Mouse (Mus musculus) limb, embryonic 14.5 days (tissue): Measurements from ENCODE around the gene Qrich2. TPM values are rescaled to one million over a fixed set of nuclear protein-coding genes. Genes with fewer than 3 reads are reported as not detected.

ENCODE experiments used
- ATAC-seq: fragments of 200-750 bp; cut with Nextera tagmentation; 2 replicates; pipeline ENCODE4 v1.8.0; 2017; ENCODE audit warnings: low read depth, moderate number of reproducible peaks, moderate TSS enrichment; ENCODE audit not compliant: low FRiP score
- DNase-seq: peaks from one replicate; pipeline ENCODE4 v3.0.0-alpha.2; 2015; ENCODE audit warnings: low spot score
- H3K27ac ChIP-seq: fragments of 300-500 bp; sonication (generic); replicated peaks from 2 replicates; pipeline ENCODE4 v1.5.1; 2014; ENCODE audit warnings: low read depth, mild to moderate bottlenecking, low read length, moderate library complexity, mixed read lengths
- H3K27me3 ChIP-seq: fragments of 300-500 bp; sonication (generic); 2 replicates; pipeline ENCODE4 v1.6.1; 2014; ENCODE audit warnings: low read length, mixed read lengths; ENCODE audit not compliant: control insufficient read depth, insufficient read depth
- H3K36me3 ChIP-seq: fragments of 300-500 bp; sonication (generic); 2 replicates; pipeline ENCODE4 v1.6.1; 2014; ENCODE audit warnings: mild to moderate bottlenecking, low read length, moderate library complexity, mixed read lengths; ENCODE audit not compliant: control insufficient read depth, insufficient read depth
- H3K4me1 ChIP-seq: fragments of 300-500 bp; sonication (generic); 2 replicates; pipeline ENCODE4 v1.6.1; 2014; ENCODE audit warnings: antibody characterized with exemption, low read length, mixed read lengths; ENCODE audit not compliant: control insufficient read depth, insufficient read depth
- H3K4me2 ChIP-seq: fragments of 300-500 bp; sonication (generic); replicated peaks from 2 replicates; pipeline ENCODE4 v1.6.1; 2014; ENCODE audit warnings: low read depth, mild to moderate bottlenecking, low read length, moderate library complexity; ENCODE audit not compliant: severe bottlenecking
- H3K4me3 ChIP-seq: fragments of 300-500 bp; sonication (generic); replicated peaks from 2 replicates; pipeline ENCODE4 v1.5.1; 2014; ENCODE audit warnings: low read length
- H3K9ac ChIP-seq: fragments of 300-500 bp; sonication (generic); 2 replicates; pipeline ENCODE4 v1.6.1; 2014; ENCODE audit warnings: mild to moderate bottlenecking, low read depth, low read length, moderate library complexity; ENCODE audit not compliant: severe bottlenecking
- H3K9me3 ChIP-seq: fragments of 300-500 bp; sonication (generic); 2 replicates; pipeline ENCODE4 v1.6.1; 2016; ENCODE audit warnings: low read length; ENCODE audit not compliant: control insufficient read depth
- POLR2A ChIP-seq: fragments of 200-500 bp; IDR thresholded peaks from 2 replicates; pipeline ENCODE4 v1.8.0; 2012; ENCODE audit warnings: inconsistent platforms, mild to moderate bottlenecking, moderate library complexity, borderline replicate concordance; ENCODE audit not compliant: insufficient read depth, insufficient read length; ENCODE audit errors: extremely low read depth
- WGBS: fragments of 180-500 bp; shearing (Covaris S2); extraction: QIAGEN DNeasy Blood & Tissue Kit; methylation state at CpG from one replicate; pipeline ENCODE4 v1.1.7; 2014; 5-methylcytosine and 5-hydroxymethylcytosine counted together
- polyA plus RNA-seq, 2 experiments: library from polyadenylated mRNA; depleted of rRNA in 1 of 2; stranded (reverse) in 1 of 2; unstranded in 1 of 2; fragments of >200 nt; fragmentation: Nextera tagmentation in 1 of 2; extraction: Ambion mirVana in 1 of 2; gene quantifications; 2 replicates each; pipeline versions ENCODE4 v1.2.1 to v1.2.3; 2012 to 2014

Qrich2 gene
- polyA plus RNA-seq (2012; rRNA removed) (0.09 and 0.33 TPM in 2 replicates), polyA plus RNA-seq (2014; fragmentation: Nextera tagmentation; extraction: Ambion mirVana) (0.17 and 0.36 TPM in 2 replicates)

GRCm38 (mm10) chr11:116466141-116466540 lies at the start of gene Qrich2:
Qrich2 (minus strand) TSS chr11:116466241.
- no peak for DNase-seq
- WGBS: 67% methylated on average over 20 of the region's 20 CpGs
- Histone ChIP-seq H3K4me3 (no peak within 1 kb of the TSS), H3K9me3 (no peaks in the 10 kb centered on the region), H3K4me2 (no peak within 1 kb of the TSS), H3K27ac (no peak within 1 kb of the TSS), H3K36me3 (peaks cover 15% of the 10 kb centered on the region), H3K27me3 (no peaks in the 10 kb centered on the region), H3K4me1 (peaks cover 3% of the 10 kb centered on the region; the same call in 1 of the 2 replicates), H3K9ac (no peak within 1 kb of the TSS)
- no peak for TF ChIP-seq POLR2A
- ATAC-seq: no peak

GRCm38 (mm10) chr11:116515330-116516020 lies 49.4 kb upstream of the Qrich2 start:
- no peak for TF ChIP-seq POLR2A
- WGBS: 12% methylated on average over 24 of the region's 24 CpGs
- Histone ChIP-seq H3K4me2 (no peak overlapping the region; the same call in 1 of the 2 replicates), H3K9ac (no peak overlapping the region), H3K36me3 (no peaks in the 10 kb centered on the region), H3K4me1 (no peaks in the 10 kb centered on the region; the same call in 1 of the 2 replicates), H3K4me3 (no peak overlapping the region), H3K9me3 (no peaks in the 10 kb centered on the region), H3K27me3 (no peaks in the 10 kb centered on the region), H3K27ac (no peak overlapping the region)
- DNase-seq: no peak
- no peak for ATAC-seq

DNA sequence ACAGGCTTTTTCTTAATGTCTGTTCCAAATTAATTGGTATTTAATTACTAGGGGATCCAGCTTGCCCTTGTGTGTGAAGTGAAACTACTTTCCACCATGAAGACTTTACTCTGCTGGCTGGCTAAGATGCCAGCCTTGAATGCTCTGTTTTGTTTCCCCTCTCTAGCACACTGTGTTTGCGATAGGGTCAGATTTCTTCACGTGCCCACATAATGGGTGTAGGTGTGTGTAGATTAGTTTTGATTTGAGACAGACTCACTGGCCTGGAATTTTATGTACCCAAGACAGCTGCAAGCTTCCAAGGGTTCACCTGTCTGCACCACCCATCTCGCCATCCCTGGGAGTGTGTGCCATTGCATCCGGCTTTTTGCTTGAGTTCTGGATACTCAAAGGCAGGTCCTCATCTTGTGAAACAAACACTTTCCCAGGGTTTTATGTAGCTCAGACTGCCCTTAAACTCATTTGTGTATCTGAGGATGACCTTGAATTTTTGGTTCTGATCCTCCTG lies 47.5 kb upstream of the Qrich2 start:
- H3K36me3 ChIP-seq: no peaks in the 10 kb centered on the region
- no peak overlapping the region for H3K27ac ChIP-seq
- WGBS: 75% methylated on average over 4 of the region's 4 CpGs
- H3K4me2 ChIP-seq: no peak overlapping the region
- H3K9ac ChIP-seq: no peak overlapping the region
- no peaks in the 10 kb centered on the region for H3K9me3 ChIP-seq
- no peak for DNase-seq
- no peak for ATAC-seq
- H3K27me3 ChIP-seq: no peaks in the 10 kb centered on the region
- TF ChIP-seq POLR2A: no peak
- H3K4me1 ChIP-seq: no peaks in the 10 kb centered on the region; the same call in 1 of the 2 replicates
- H3K4me3 ChIP-seq: no peak overlapping the region

DNA sequence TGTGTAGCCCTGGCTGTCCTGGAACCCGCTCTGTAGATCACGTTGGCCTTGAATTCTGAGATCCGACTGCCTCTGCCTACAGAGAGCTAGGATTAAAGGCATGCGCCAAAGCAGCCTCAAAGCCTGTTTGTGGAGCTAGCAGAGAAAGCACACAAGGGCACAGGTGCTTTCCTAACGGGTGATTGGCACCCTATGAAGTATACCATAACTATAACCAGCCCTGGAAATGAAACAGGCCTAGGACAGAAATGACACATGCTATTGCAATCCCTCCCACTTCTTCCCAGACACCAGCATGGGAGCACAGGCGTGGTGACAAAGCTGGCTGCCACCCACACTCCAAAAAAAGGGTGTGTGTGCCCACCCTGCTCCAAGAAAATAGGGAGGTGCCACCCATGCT lies 46.9 kb upstream of the Qrich2 start:
- no peaks in the 10 kb centered on the region for H3K9me3 ChIP-seq
- H3K36me3 ChIP-seq: no peaks in the 10 kb centered on the region
- no peak overlapping the region for H3K9ac ChIP-seq
- H3K4me1 ChIP-seq: no peaks in the 10 kb centered on the region; the same call in 1 of the 2 replicates
- no peak overlapping the region for H3K27ac ChIP-seq
- H3K4me2 ChIP-seq: no peak overlapping the region
- no peak overlapping the region for H3K4me3 ChIP-seq
- WGBS: 87% methylated on average over 6 of the region's 6 CpGs
- no peaks in the 10 kb centered on the region for H3K27me3 ChIP-seq
- no peak for TF ChIP-seq POLR2A
- no peak for ATAC-seq
- DNase-seq: no peak

DNA sequence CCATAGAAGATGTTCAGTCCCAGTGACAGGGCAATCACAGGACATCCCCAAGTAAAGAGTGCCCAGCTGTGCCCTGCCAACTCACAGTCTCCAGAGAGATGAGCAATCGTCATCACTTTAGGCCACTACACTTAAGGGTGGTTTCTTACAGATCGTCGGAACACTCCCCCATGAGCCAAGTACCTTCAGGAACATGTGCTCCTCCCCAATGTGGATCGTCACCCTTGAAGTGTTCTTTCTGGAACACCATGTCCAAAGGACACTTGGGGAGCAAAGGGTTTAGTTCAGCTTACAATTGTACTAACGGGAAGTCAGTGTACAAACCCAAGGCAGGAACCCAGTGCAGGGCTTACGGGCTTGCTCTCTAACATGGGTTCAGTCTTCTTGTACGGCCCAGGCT lies 46.1 kb upstream of the Qrich2 start:
- H3K9me3 ChIP-seq: no peaks in the 10 kb centered on the region
- WGBS: 92% methylated on average over 7 of the region's 7 CpGs
- no peak for TF ChIP-seq POLR2A
- H3K9ac ChIP-seq: no peak overlapping the region
- DNase-seq (no peak), ATAC-seq (no peak)
- H3K4me1 ChIP-seq: no peaks in the 10 kb centered on the region
- no peak overlapping the region for H3K4me2 ChIP-seq
- no peaks in the 10 kb centered on the region for H3K36me3 ChIP-seq
- H3K27me3 ChIP-seq: no peaks in the 10 kb centered on the region
- no peak overlapping the region for H3K27ac ChIP-seq
- H3K4me3 ChIP-seq: no peak overlapping the region
